Mouse (Mus musculus) MEL (cell line): ENCODE data around the gene Copz2.

Source experiments
- ELF1 ChIP-seq: IDR thresholded peaks from 2 replicates; pipeline ENCODE4 v1.6.1; 2014; ENCODE audit warnings: low read depth, mild to moderate bottlenecking, inconsistent platforms, low read length, improper control_type of control experiment, moderate library complexity
- EP300 ChIP-seq, 2 experiments: IDR thresholded peaks; 2 replicates each; pipeline ENCODE4 v1.6.1; 2011; ENCODE audit warnings: improper control_type of control experiment in 2 of 2, low read length in 2 of 2, low read depth in 1 of 2, mild to moderate bottlenecking in 1 of 2
- MXI1 ChIP-seq: IDR thresholded peaks from 2 replicates; pipeline ENCODE4 v1.6.1; 2011; ENCODE audit warnings: mild to moderate bottlenecking, low read depth, low read length, improper control_type of control experiment
- MYC ChIP-seq: IDR thresholded peaks from 2 replicates; pipeline ENCODE4 v1.6.1; 2011; ENCODE audit warnings: low read depth, mild to moderate bottlenecking, low read length, improper control_type of control experiment, moderate library complexity
- POLR2A ChIP-seq, 2 experiments: IDR thresholded peaks; 2 replicates each; pipeline ENCODE4 v1.6.1; 2011 to 2012; ENCODE audit warnings: low read length in 2 of 2, mild to moderate bottlenecking in 2 of 2, control low read depth in 1 of 2, improper control_type of control experiment in 1 of 2, low read depth in 1 of 2, moderate library complexity in 1 of 2; ENCODE audit not compliant: control insufficient read depth in 1 of 2, insufficient read depth in 1 of 2, poor library complexity in 1 of 2
- POLR2AphosphoS5 ChIP-seq: IDR thresholded peaks from 2 replicates; pipeline ENCODE4 v1.6.1; 2012; ENCODE audit warnings: low read depth, borderline replicate concordance, mild to moderate bottlenecking, inconsistent platforms, low read length, moderate library complexity, mixed read lengths
- SMC3 ChIP-seq: IDR thresholded peaks from 2 replicates; pipeline ENCODE4 v1.6.1; 2011; ENCODE audit warnings: low read depth, low read length, improper control_type of control experiment
- ZC3H11A ChIP-seq: IDR thresholded peaks from 2 replicates; pipeline ENCODE4 v1.6.1; 2012; ENCODE audit warnings: low read depth, mild to moderate bottlenecking, inconsistent platforms, low read length, improper control_type of control experiment

DNA sequence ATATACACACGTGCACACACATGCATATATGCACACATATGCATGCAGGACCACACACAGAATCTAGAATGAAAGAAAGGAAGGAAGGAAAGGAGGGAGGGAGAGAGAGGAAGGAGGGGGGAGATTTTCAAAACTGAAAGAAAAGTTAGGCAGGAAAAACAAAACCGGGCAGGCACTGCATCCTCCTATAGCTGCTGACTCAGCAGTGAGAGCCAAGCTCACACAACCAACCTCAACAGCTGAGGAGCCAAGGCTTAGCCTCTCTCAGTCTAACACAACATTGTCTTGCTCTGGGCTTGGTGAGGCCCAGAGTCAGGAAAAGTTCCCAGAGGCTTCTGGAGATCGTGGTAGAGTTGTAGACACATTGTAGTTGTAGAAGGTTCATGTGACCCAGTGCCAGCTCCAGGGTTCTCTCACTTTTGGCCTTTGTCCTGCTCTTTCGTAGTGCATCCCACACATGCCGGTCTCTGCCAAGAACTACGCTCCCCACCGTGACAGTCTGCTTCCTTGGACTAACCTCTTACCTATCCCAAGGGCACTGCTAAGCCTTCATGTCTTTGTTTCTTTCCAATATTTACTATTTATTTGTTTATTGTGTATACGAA lies 37.4 kb downstream of the Copz2 start:
- no peak for TF ChIP-seq SMC3
- no peak for TF ChIP-seq EP300 (IDR thresholded peaks at IDR 0.05; ENCODE audit: low read depth in 1 of 2, low read length in 2 of 2)
- TF ChIP-seq POLR2A (IDR thresholded peaks at IDR 0.05; ENCODE audit: control insufficient read depth in 1 of 2, insufficient read depth in 1 of 2, low read depth in 1 of 2, low read length in 2 of 2, poor library complexity in 1 of 2) = no peak
- no peak for TF ChIP-seq ZC3H11A
- no peak for TF ChIP-seq ELF1
- no peak for TF ChIP-seq MXI1
- TF ChIP-seq MYC = no peak
- no peak for TF ChIP-seq POLR2AphosphoS5
